Mouse (Mus musculus): ENCODE measurements around the gene Tbc1d8. TPM values are rescaled to one million over a fixed set of nuclear protein-coding genes. Genes with fewer than 3 reads are reported as not detected.
A peak's percentile ranks its signal among the peaks of the same experiment; 100 is the strongest.

Gene Tbc1d8
- polyA plus RNA-seq, 2 experiments from 2014 or later, result 0.41 to 1.4 TPM

GRCm38 (mm10) chr1:39393217-39393867 lies 85.2 kb downstream of the Tbc1d8 start:
- no peak for ATAC-seq

GRCm38 (mm10) chr1:39392189-39392588 lies 86.4 kb downstream of the Tbc1d8 start:
- ATAC-seq, result no peak

- ATAC-seq, result no peak
Measured at GRCm38 (mm10) chr1:39391652-39392051, 86.9 kb downstream of the Tbc1d8 start.

GRCm38 (mm10) chr1:39389338-39389737 lies 89.2 kb downstream of the Tbc1d8 start:
- ATAC-seq, result no peak

DNA sequence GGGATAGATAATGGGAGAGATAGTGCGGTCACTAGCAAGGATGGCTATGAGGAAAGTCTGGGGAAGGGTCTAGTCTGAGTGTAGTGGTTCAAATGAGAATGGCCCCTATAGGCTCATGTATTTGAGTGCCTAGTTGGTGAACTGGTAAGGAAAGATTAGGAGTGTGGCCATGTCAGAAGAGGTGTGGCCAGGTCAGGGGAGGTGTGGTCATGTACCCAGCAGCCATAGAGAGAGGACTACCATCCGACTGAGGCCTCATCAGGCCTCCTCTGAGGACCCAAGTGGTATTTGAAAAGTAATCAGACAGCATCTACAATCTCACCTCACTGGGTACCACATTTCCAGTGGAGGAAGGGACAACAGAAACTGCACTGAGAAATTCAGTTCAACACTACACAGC lies 90.4 kb downstream of the Tbc1d8 start:
- no peak for ATAC-seq

GRCm38 (mm10) chr1:39387497-39387896 lies 91.1 kb downstream of the Tbc1d8 start:
- ATAC-seq, result no peak

GRCm38 (mm10) chr1:39386456-39386855 lies 92.1 kb downstream of the Tbc1d8 start:
- no peak for ATAC-seq

DNA sequence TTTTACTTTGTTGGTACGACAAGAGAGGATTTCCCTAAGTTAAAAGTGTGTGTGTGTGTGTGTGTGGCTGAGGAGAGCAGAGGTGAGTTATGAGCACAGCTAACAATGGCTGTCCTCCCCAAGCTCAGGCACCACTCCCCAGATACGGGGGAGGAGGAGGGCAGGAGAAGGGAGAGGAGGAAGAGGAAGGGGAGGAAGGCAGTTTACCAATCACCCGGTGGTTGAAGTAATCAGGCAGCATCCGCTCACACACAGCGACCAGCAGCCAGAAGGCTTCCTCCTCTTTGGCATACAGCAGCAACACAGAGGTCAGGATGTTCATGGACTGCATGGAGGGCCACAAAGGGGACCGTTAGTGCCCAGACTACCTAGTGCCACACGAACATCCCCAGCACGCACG lies 93.6 kb downstream of the Tbc1d8 start:
- no peak for ATAC-seq

DNA sequence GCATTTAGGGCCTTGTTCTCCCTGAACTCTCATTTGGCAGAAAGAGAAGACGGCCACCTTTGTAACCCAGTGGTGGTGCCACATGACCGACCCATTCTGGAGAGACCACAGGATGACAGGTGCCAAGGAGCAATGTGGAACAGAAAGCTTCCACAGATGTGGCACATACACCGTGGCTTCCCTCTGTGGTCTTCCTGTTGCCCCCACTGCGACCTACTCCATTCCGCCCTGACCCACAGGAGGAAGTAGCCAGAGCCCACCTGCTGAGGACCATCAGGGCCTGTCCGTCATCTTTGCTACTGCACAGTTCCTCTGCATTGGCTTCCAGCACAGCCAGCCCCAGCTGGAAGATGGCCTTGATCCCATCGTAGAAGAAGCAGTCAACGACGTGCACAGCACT lies 97.5 kb downstream of the Tbc1d8 start:
- ATAC-seq, result no peak

DNA sequence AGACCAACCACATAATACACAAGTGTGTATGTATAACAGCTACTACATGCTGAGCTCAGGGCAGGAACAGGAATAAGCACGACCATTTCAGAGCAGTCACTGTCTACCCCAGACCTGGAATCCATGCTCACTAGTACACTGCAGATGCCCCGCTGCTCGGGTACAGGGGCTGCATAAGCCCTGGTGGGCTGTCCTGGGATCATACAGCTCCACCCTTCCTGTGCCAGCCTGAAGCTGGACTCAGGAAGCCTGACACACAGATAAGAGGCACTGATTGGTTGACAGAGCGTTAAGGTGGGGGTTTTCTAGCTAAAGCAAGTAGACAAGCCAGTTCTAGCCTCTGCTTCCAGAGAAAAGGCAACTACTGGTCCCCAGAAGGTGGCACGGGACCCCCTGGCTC lies 99.5 kb downstream of the Tbc1d8 start:
- ATAC-seq, result no peak

DNA sequence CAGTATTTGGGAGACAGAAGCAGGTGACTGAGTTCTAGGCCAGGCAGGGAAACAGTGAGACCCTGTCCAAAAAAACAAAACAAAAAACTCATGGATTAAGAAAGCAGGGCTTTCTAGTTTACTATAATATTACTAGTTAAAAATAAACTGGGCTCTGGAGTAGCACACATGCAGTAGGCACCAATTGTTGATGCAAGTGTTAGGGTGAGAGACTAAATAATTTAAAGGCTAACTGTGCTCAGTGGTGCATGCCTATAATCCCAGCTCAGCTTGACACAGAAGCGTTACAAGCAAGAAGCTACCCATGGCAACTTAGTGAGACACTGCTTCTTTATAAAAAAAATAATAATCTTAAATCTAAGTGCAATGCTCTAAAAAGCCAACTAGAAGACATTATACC lies 100.0 kb downstream of the Tbc1d8 start:
- no peak for ATAC-seq

DNA sequence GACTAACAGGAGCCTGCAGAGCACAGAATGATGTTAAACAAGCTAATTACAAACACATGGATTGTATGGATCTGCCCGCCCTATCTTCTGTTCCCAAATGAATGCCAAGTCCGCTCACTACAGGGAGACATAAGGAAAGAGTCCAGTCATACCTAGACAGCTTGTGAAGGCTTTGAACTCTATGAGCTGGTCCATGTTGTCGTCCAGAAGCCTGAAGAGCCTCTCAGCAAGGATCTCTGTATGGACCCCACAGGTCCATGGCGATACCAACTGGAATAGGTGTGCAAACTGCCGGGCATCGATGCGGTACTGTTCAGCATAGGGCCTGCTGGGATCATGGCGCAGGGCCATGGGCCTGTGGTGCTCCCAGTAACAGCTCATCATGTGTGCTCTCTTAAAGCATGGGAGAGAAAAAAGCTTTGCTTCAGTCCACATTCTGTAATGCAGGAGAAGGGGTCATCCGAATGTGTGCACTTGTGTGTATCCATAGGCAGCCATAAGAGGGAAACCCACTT lies 101.8 kb downstream of the Tbc1d8 start:
- no peak for ATAC-seq

DNA sequence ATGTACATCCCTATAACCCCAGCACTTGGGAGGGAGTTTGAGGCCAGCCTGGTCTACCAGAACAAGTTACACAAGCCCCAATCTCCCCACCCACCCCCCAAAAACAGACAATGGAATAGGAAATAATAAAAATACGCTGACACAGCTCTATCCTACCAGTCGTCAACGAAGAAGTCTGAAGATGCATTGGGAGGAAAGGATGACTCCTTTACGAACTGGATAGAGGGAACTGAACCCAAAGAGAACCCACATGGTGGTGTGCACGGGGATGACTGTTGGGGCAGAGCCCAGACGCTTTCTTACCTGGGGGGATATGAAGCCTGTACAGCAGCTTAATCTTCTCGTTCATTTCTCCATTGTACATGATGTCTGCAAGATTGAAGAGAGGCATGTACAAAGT lies 102.4 kb downstream of the Tbc1d8 start:
- no peak for ATAC-seq

DNA sequence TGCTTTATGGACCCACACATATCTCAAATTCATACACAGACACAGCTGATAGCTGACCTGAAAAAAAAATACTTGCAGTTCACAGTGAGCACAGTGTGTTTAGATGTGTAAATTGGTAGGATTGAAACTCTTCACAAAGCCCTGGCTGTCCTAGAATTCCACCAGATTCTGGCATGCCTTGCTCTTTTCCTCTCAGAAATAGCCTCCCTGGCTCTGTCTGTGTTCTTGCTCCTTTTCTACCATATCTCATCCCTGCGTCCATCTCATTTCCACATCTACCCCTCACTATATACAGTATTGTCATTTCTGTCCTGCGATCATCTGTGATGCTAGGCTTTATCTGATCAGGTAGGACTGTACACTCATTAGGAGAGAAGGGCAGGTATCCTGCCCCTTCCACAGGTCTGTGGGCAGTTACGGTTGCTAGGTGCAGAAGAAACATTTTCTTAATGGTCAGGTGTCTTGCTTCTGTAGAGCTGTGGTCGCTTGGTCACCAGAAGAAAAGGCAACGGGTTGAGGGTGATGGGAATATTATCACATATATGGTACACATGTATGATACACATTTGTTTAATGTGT lies 104.2 kb downstream of the Tbc1d8 start:
- ATAC-seq, result no peak

GRCm38 (mm10) chr1:39373378-39373777 lies 105.2 kb downstream of the Tbc1d8 start:
- no peak for ATAC-seq

- ATAC-seq, result no peak
Measured at GRCm38 (mm10) chr1:39372220-39372843, 106.2 kb downstream of the Tbc1d8 start.

DNA sequence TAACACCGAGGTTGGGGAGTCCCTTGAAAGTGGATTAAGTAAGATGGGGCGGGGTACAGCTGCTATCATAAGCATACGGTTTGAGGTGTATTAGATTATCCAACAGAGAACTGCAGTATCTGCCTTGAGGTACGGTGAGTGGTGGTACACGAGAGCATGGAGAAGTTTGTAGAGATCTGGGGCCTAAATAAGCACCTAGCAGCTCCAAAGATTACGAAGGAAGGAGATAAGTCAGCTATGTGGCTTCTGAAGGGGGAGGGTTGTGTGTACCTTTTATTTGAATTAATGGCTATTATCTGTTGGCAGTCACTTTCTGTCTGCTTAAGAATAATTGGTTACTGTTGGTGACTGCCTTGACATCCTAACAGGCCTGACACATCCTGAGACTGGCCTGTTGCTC lies 108.1 kb downstream of the Tbc1d8 start:
- ATAC-seq, result no peak

DNA sequence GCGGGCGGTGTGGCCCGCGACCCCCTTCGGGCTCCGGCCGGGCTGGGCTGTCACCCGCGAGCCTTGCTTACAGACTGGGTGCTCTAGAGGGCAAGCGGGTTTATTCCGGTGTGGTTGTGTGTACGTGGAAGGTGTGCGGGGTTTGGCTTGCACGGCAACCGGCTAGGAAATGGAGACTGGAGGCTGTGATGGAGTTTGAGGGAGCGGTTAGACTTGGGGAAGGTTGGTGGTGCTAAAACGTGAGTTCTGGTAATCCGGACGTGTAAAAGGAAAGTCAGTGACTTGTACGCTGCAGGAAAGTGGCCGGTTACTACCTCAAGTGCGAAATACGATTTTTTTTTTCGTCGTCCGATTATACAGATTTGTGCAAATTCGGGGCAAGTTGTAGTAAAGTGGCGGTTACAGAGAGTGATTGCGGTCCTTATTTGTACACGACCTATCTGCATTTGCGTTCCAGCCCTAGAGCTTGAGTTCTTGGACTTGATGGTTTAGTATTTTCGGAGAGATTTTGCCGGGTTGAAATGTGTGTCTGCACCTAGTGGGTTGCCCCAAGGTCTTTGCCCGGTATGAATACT lies 110.2 kb downstream of the Tbc1d8 start:
- ATAC-seq, result peak; percentile 10

GRCm38 (mm10) chr1:39367601-39368266 lies 110.8 kb downstream of the Tbc1d8 start, which contains the start of gene Rpl31:
Rpl31 (plus strand) TSS chr1:39367842.
- ATAC-seq, result peak; percentile 97

GRCm38 (mm10) chr1:39367045-39367444 lies 111.5 kb downstream of the Tbc1d8 start:
- no peak for ATAC-seq

DNA sequence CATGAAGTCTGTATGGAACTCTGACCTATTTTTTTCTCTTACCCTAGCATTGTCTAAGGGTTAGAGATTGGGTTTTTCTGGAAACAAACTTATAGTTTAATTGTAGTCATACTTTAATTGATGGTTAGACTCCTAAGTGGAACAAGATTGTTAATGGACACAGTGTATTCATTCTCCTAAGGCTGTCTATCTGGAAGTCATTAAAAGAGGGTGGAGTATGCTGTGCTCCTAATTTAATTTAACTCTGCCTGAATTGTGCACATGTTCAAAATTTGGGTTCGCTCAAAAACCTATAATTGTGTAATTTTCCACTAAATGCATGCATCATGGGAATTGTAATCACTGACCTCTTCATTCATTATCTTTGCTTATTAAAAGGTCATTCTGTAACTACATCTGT lies 113.0 kb downstream of the Tbc1d8 start:
- no peak for ATAC-seq

DNA sequence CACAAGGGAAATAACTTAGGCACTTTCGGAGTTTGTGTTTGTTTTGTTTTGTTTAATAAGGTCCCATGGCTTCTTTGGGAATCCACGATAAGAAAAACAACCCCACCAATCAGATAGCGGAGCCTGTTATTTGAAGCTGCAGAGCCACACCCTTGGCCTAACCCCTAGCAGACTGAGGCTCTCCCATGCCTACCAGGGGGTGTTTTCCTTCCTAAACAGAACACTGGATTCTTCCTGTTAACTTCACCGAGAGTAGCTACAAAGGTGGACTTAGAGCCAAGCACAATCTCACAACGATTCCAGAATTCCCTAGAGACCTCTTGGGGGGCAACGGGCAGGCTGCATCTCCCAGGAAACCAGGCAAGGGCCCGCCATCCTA lies 116.1 kb downstream of the Tbc1d8 start:
- ATAC-seq, result no peak
